In genomic region chr2:153694462-153695085, GRCm38 (mm10) we compare ENCODE assay signal across 9 mouse cellular contexts. TPM values are rescaled to one million over a fixed set of nuclear protein-coding genes. Genes with fewer than 3 reads are reported as not detected.
DNase-seq lines count a peak whose midpoint lies in the region; ATAC-seq and TF ChIP-seq lines count a peak whose summit lies in the region.
"Had no signal": no experiment of that assay in that cellular context is flagged by ENCODE, and none has a peak within 500 bp of the region (broad histone marks: within the 10 kb centered on the region; RNA-seq: fewer than 3 reads in every experiment).

No protein-coding gene starts in this region.

- no peak for TF ChIP-seq POLR2A in kidney, adult 2 months (IDR thresholded peaks at IDR 0.05; ENCODE audit: low read depth, low read length)
- TF ChIP-seq POLR2A in brain, embryonic 14.5 days (IDR thresholded peaks at IDR 0.05; ENCODE audit: borderline replicate concordance, extremely low read depth, insufficient read depth, insufficient read length, poor library complexity, severe bottlenecking), result no peak

- H3K4me1 ChIP-seq in kidney, adult 2 months (ENCODE audit: control insufficient read depth, insufficient read depth, low read length), result peaks cover 3% of the 10 kb centered on the region; the same call in 1 of the 2 replicates
- H3K4me1 ChIP-seq in kidney, embryonic 16.5 days (ENCODE audit: insufficient read depth, low read length), result no peaks in the 10 kb centered on the region
- no peaks in the 10 kb centered on the region for H3K4me1 ChIP-seq in G1E (ENCODE audit: insufficient read depth, low read depth, low read length)
- H3K4me1 ChIP-seq in lung, postnatal 0 days (ENCODE audit: insufficient read depth, low read depth, low read length), result no peaks in the 10 kb centered on the region
- no peaks in the 10 kb centered on the region for H3K4me1 ChIP-seq in stomach, postnatal 0 days (replicated peaks; ENCODE audit: control insufficient read depth, insufficient read depth)

- H3K36me3 ChIP-seq in kidney, adult 2 months (ENCODE audit: control insufficient read depth, insufficient read depth, low read length), result no peaks in the 10 kb centered on the region
- no peaks in the 10 kb centered on the region for H3K36me3 ChIP-seq in kidney, embryonic 16.5 days (ENCODE audit: insufficient read depth, low read length)
- no peaks in the 10 kb centered on the region for H3K36me3 ChIP-seq in G1E (replicated peaks)
- no peaks in the 10 kb centered on the region for H3K36me3 ChIP-seq in lung, postnatal 0 days (ENCODE audit: insufficient read depth, low read length)
- H3K36me3 ChIP-seq in stomach, postnatal 0 days (ENCODE audit: control insufficient read depth, insufficient read depth, low read length), result no peaks in the 10 kb centered on the region

- WGBS in kidney, adult 2 months, result 67% methylated on average over 19 of the region's 19 CpGs
- 70% methylated on average over 19 of the region's 19 CpGs for WGBS in kidney, embryonic 16.5 days
- WGBS in lung, postnatal 0 days, result 66% methylated on average over 19 of the region's 19 CpGs
- WGBS in stomach, postnatal 0 days, result 65% methylated on average over 19 of the region's 19 CpGs

- H3K27ac ChIP-seq in kidney, adult 2 months (ENCODE audit: insufficient read depth, low read depth, low read length), result no peak overlapping the region
- no peak overlapping the region for H3K27ac ChIP-seq in kidney, embryonic 16.5 days (ENCODE audit: low read length)
- no peak overlapping the region for H3K27ac ChIP-seq in lung, postnatal 0 days (ENCODE audit: low read length)
- no peak overlapping the region for H3K27ac ChIP-seq in stomach, postnatal 0 days (replicated peaks)

- DNase-seq in kidney, adult 2 months, result peak; percentile 24
- peak; percentile 43 for DNase-seq in G1E (ENCODE audit: low spot score)
- DNase-seq in brain, embryonic 14.5 days (ENCODE audit: low read depth), result peak; percentile 14
- DNase-seq in heart, postnatal 36 days, result peak; percentile 27 to 61
- DNase-seq in lung, postnatal 0 days (ENCODE audit: low spot score), result peak; percentile 62
- DNase-seq in stomach, postnatal 0 days (ENCODE audit: low spot score), result peak; percentile 68
- DNase-seq in right cerebral cortex, adult 18-20 months, result no peak

- intact Hi-C loops in heart, postnatal 36 days (cut with DNase I), result no loop called here

- no peaks in the 10 kb centered on the region for H3K9me3 ChIP-seq in kidney, embryonic 16.5 days (ENCODE audit: low read length)
- H3K9me3 ChIP-seq in G1E (replicated peaks), result no peaks in the 10 kb centered on the region
- H3K9me3 ChIP-seq in lung, postnatal 0 days (ENCODE audit: low read length), result no peaks in the 10 kb centered on the region
- no peaks in the 10 kb centered on the region for H3K9me3 ChIP-seq in stomach, postnatal 0 days (ENCODE audit: control insufficient read depth, low read length)

- H3K27me3 ChIP-seq in kidney, adult 2 months (replicated peaks; ENCODE audit: control insufficient read depth, insufficient read depth, low read length), result no peaks in the 10 kb centered on the region
- H3K27me3 ChIP-seq in kidney, embryonic 16.5 days (ENCODE audit: insufficient read depth, low read length), result no peaks in the 10 kb centered on the region
- H3K27me3 ChIP-seq in G1E (ENCODE audit: insufficient read depth, low read length), result peaks cover 14% of the 10 kb centered on the region
- H3K27me3 ChIP-seq in lung, postnatal 0 days (replicated peaks; ENCODE audit: insufficient read depth, low read length), result no peaks in the 10 kb centered on the region
- H3K27me3 ChIP-seq in stomach, postnatal 0 days (ENCODE audit: control insufficient read depth, insufficient read depth, low read length), result no peaks in the 10 kb centered on the region

- TF ChIP-seq CTCF in kidney, adult 2 months (conservative IDR thresholded peaks at IDR 0.05; ENCODE audit: insufficient read depth, insufficient read length, low read depth, low read length), result peak; percentile 65
- TF ChIP-seq CTCF in G1E (IDR thresholded peaks at IDR 0.05; ENCODE audit: low read depth, low read length), result peak; percentile 81
- TF ChIP-seq CTCF in brain, embryonic 14.5 days (IDR thresholded peaks at IDR 0.05; ENCODE audit: borderline replicate concordance, extremely low read depth, insufficient read depth, insufficient read length), result peak; percentile 52
- peak; percentile 84 for TF ChIP-seq CTCF in lung, postnatal 0 days (IDR thresholded peaks at IDR 0.05)
- peak; percentile 88 for TF ChIP-seq CTCF in stomach, postnatal 0 days (IDR thresholded peaks at IDR 0.05; ENCODE audit: low read depth)

- TF ChIP-seq EP300 in lung, postnatal 0 days (IDR thresholded peaks at IDR 0.05), result no peak
- no peak for TF ChIP-seq EP300 in stomach, postnatal 0 days (optimal IDR thresholded peaks at IDR 0.05)

- H3K4me2 ChIP-seq in kidney, embryonic 16.5 days (replicated peaks; ENCODE audit: low read depth, low read length), result no peak overlapping the region
- H3K4me2 ChIP-seq in lung, postnatal 0 days (replicated peaks; ENCODE audit: low read depth, low read length), result no peak overlapping the region
- H3K4me2 ChIP-seq in stomach, postnatal 0 days (replicated peaks; ENCODE audit: low read depth), result no peak overlapping the region

- H3K9ac ChIP-seq in kidney, embryonic 16.5 days (replicated peaks; ENCODE audit: low read length), result no peak overlapping the region
- no peak overlapping the region for H3K9ac ChIP-seq in lung, postnatal 0 days (replicated peaks; ENCODE audit: low read depth)
- H3K9ac ChIP-seq in stomach, postnatal 0 days (ENCODE audit: low read length), result no peak overlapping the region

- no peak for ATAC-seq in kidney, embryonic 16.5 days (ENCODE audit: low FRiP score, low TSS enrichment)
- peak; percentile 34; the same call in 1 of the 2 replicates for ATAC-seq in G1E (ENCODE audit: extremely low read depth, insufficient number of reproducible peaks, low FRiP score, poor library complexity, severe bottlenecking)
- ATAC-seq in lung, postnatal 0 days, result no peak
- ATAC-seq in stomach, postnatal 0 days (ENCODE audit: low FRiP score, low TSS enrichment), result no peak; the same call in 1 of the 2 replicates

- no peak overlapping the region for H3K4me3 ChIP-seq in kidney, adult 2 months (ENCODE audit: insufficient read depth, low read depth, low read length)
- H3K4me3 ChIP-seq in kidney, embryonic 16.5 days (ENCODE audit: low read length), result no peak overlapping the region
- no peak overlapping the region for H3K4me3 ChIP-seq in G1E (ENCODE audit: low read depth, low read length)
- H3K4me3 ChIP-seq in lung, postnatal 0 days (ENCODE audit: low read depth, low read length), result no peak overlapping the region
- no peak overlapping the region for H3K4me3 ChIP-seq in stomach, postnatal 0 days (ENCODE audit: low read depth, low read length)

RNA-seq across cellular contexts. Expression of gene Dnmt3c, which starts 1.9 kb away (rescaled TPM):
- 0.07 TPM in 1 of 2 replicates, not detected in the other for polyA plus RNA-seq in kidney, adult 2 months (2012; rRNA removed)
- polyA plus RNA-seq in kidney, embryonic 16.5 days (2015; fragmentation: Nextera tagmentation; extraction: Ambion mirVana), result not detected in 2 replicates
- total RNA-seq in G1E (2014; fragmentation: Nextera tagmentation) (not detected in 2 replicates), G1E (2017) (not detected in 2 replicates)
- polyA plus RNA-seq in G1E (2012), result 0.02 TPM in 1 of 2 replicates, not detected in the other
- polyA plus RNA-seq in brain, embryonic 14.5 days (2012; rRNA removed), result 0.03 and 0.06 TPM in 2 replicates
- total RNA-seq in heart, postnatal 36 days (2021), result not detected
- polyA plus RNA-seq in lung, postnatal 0 days (2015; fragmentation: Nextera tagmentation; extraction: Ambion mirVana), result 0.10 and 0.15 TPM in 2 replicates
- polyA plus RNA-seq in stomach, postnatal 0 days (2015; fragmentation: Nextera tagmentation; extraction: Ambion mirVana), result not detected in 2 replicates
- polyA plus RNA-seq: heart, embryonic 14.5 days had no signal

RNA-seq across cellular contexts. Expression of gene Dnmt3b, which starts 45.3 kb away (rescaled TPM):
- 1.3 and 1.7 TPM in 2 replicates for polyA plus RNA-seq in kidney, adult 2 months (2012; rRNA removed)
- polyA plus RNA-seq in kidney, embryonic 16.5 days (2015; fragmentation: Nextera tagmentation; extraction: Ambion mirVana), result 17.3 and 18.1 TPM in 2 replicates
- total RNA-seq in G1E (2014; fragmentation: Nextera tagmentation), result 17.5 and 18.9 TPM in 2 replicates
- 10.3 and 11.2 TPM in 2 replicates for total RNA-seq in G1E (2017)
- 27.9 and 32.5 TPM in 2 replicates for polyA plus RNA-seq in G1E (2012)
- polyA plus RNA-seq in brain, embryonic 14.5 days (2012; rRNA removed), result 4.7 and 5.2 TPM in 2 replicates
- 1 to 10 TPM; 1.1 to 1.2 TPM for total RNA-seq in heart, postnatal 36 days (2021)
- 3.3 and 4.2 TPM in 2 replicates for polyA plus RNA-seq in lung, postnatal 0 days (2015; fragmentation: Nextera tagmentation; extraction: Ambion mirVana)
- 2.6 and 3.0 TPM in 2 replicates for polyA plus RNA-seq in stomach, postnatal 0 days (2015; fragmentation: Nextera tagmentation; extraction: Ambion mirVana)

RNA-seq across cellular contexts. Expression of gene Mapre1, which starts 46.5 kb away (rescaled TPM):
- 8.2 and 11.2 TPM in 2 replicates for polyA plus RNA-seq in kidney, adult 2 months (2012; rRNA removed)
- polyA plus RNA-seq in kidney, embryonic 16.5 days (2015; fragmentation: Nextera tagmentation; extraction: Ambion mirVana), result 226 and 228 TPM in 2 replicates
- 89.8 and 98.7 TPM in 2 replicates for total RNA-seq in G1E (2014; fragmentation: Nextera tagmentation)
- total RNA-seq in G1E (2017), result 193 and 221 TPM in 2 replicates
- 2.4 and 3.5 TPM in 2 replicates for polyA plus RNA-seq in G1E (2012)
- 62.8 and 73.8 TPM in 2 replicates for polyA plus RNA-seq in brain, embryonic 14.5 days (2012; rRNA removed)
- 10 to 100 TPM; 51.4 to 57.7 TPM for total RNA-seq in heart, postnatal 36 days (2021)
- 145 and 164 TPM in 2 replicates for polyA plus RNA-seq in lung, postnatal 0 days (2015; fragmentation: Nextera tagmentation; extraction: Ambion mirVana)
- 157 and 163 TPM in 2 replicates for polyA plus RNA-seq in stomach, postnatal 0 days (2015; fragmentation: Nextera tagmentation; extraction: Ambion mirVana)
